Mouse (Mus musculus) embryonic facial prominence, embryonic 11.5 days (tissue): Measurements from ENCODE around the gene Nebl. TPM values are rescaled to one million over a fixed set of nuclear protein-coding genes. Genes with fewer than 3 reads are reported as not detected.

Source experiments
- ATAC-seq: fragments of 200-750 bp; cut with Nextera tagmentation; replicated peaks from 2 replicates; pipeline ENCODE4 v1.8.0; 2017; ENCODE audit warnings: low read depth; ENCODE audit not compliant: insufficient number of reproducible peaks, low FRiP score, low TSS enrichment
- DNase-seq: peaks from one replicate; pipeline ENCODE4 v3.0.0-alpha.2; 2015; ENCODE audit warnings: low spot score
- H3K27ac ChIP-seq: fragments of 300-500 bp; sonication (generic); replicated peaks from 2 replicates; pipeline ENCODE4 v1.5.1; 2014; ENCODE audit warnings: mild to moderate bottlenecking, low read depth, low read length, control low read depth
- H3K27me3 ChIP-seq: fragments of 300-500 bp; sonication (generic); 2 replicates; pipeline ENCODE4 v1.6.1; 2014; ENCODE audit warnings: mild to moderate bottlenecking, low read length, moderate library complexity, mixed read lengths; ENCODE audit not compliant: control insufficient read depth, insufficient read depth
- H3K36me3 ChIP-seq: fragments of 300-500 bp; sonication (generic); replicated peaks from 2 replicates; pipeline ENCODE4 v1.6.1; 2014; ENCODE audit warnings: low read depth, mild to moderate bottlenecking, low read length, moderate library complexity, mixed read lengths; ENCODE audit not compliant: control insufficient read depth, insufficient read depth
- H3K4me1 ChIP-seq: fragments of 300-500 bp; sonication (generic); 2 replicates; pipeline ENCODE4 v1.6.1; 2014; ENCODE audit warnings: low read length, mixed read lengths; ENCODE audit not compliant: control insufficient read depth, insufficient read depth
- H3K4me2 ChIP-seq: fragments of 300-500 bp; sonication (generic); 2 replicates; pipeline ENCODE4 v1.6.1; 2014; ENCODE audit warnings: low read depth, mild to moderate bottlenecking, control low read depth, low read length, moderate library complexity
- H3K4me3 ChIP-seq: fragments of 300-500 bp; sonication (generic); 2 replicates; pipeline ENCODE4 v1.5.1; 2014; ENCODE audit warnings: low read depth, low read length, control low read depth
- H3K9ac ChIP-seq: fragments of 300-500 bp; sonication (generic); replicated peaks from 2 replicates; pipeline ENCODE4 v1.6.1; 2014; ENCODE audit warnings: mild to moderate bottlenecking, control low read depth, low read length
- H3K9me3 ChIP-seq: fragments of 300-500 bp; sonication (generic); replicated peaks from 2 replicates; pipeline ENCODE4 v1.6.1; 2016; ENCODE audit warnings: mild to moderate bottlenecking, low read length, inconsistent platforms, mixed read lengths; ENCODE audit not compliant: control insufficient read depth
- WGBS: fragments of 180-500 bp; shearing (Covaris S2); extraction: QIAGEN DNeasy Blood & Tissue Kit; methylation state at CpG from one replicate; pipeline ENCODE4 v1.1.7; 2014; 5-methylcytosine and 5-hydroxymethylcytosine counted together
- polyA plus RNA-seq: library from polyadenylated mRNA; unstranded; fragments of >200 nt; fragmentation: Nextera tagmentation; extraction: Ambion mirVana; gene quantifications from 2 replicates; pipeline ENCODE4 v1.2.1, GENCODE M21; 2014

Gene Nebl
- polyA plus RNA-seq, 1 experiment from 2014 or later: 8.9 TPM

DNA sequence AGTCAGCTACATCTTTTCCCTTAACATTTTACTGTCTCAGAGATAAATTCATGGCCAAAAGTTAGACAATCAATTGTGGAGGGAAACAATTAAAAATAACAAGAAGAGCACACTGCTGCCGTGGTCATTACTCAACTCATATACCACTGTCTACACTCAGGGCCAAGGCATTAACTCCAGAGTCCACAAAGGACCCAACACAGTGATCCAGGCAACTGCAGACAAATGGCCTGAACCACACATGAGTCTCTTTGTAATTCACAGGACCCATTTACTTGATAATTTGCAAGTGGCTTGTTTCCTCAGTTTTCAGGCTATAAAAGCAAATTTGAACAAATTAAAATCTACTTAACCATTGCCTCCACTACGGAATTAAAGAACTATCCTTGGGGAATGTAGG is 130.6 kb downstream of the Nebl start:
- DNase-seq (no peak), ATAC-seq (no peak)
- no peaks in the 10 kb centered on the region for H3K9me3 ChIP-seq
- H3K4me2 ChIP-seq: no peak overlapping the region
- no peak overlapping the region for H3K4me3 ChIP-seq
- no peaks in the 10 kb centered on the region for H3K4me1 ChIP-seq
- H3K27ac ChIP-seq: no peak overlapping the region
- H3K36me3 ChIP-seq: no peaks in the 10 kb centered on the region
- no peak overlapping the region for H3K9ac ChIP-seq
- H3K27me3 ChIP-seq: no peaks in the 10 kb centered on the region
- 79% methylated on average over 2 of the region's 2 CpGs for WGBS

DNA sequence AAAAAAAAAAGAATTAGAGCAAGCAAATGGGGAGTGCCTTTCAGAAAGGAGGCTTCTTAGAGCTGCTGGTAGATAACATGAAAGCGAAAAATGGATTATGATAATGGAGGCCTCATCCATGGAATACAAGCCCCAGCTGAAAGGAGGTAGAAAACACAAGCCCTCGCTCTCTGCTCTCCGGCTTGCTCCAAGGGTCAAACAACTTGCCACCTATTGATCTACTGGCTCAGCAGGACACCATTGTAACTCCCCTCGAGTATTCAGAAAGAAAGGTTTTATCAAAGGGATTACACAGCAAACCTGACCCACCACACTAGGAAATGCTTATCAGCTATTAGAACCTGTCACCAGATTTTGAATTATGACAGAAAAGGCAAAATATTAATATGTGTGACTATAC is 131.4 kb downstream of the Nebl start:
- ATAC-seq (no peak), DNase-seq (no peak)
- Histone ChIP-seq H3K27ac (no peak overlapping the region), H3K9ac (no peak overlapping the region), H3K4me2 (no peak overlapping the region), H3K4me1 (no peaks in the 10 kb centered on the region), H3K9me3 (no peaks in the 10 kb centered on the region), H3K4me3 (no peak overlapping the region), H3K36me3 (no peaks in the 10 kb centered on the region), H3K27me3 (no peaks in the 10 kb centered on the region)
- WGBS: 58% methylated on average over 4 of the region's 4 CpGs

DNA sequence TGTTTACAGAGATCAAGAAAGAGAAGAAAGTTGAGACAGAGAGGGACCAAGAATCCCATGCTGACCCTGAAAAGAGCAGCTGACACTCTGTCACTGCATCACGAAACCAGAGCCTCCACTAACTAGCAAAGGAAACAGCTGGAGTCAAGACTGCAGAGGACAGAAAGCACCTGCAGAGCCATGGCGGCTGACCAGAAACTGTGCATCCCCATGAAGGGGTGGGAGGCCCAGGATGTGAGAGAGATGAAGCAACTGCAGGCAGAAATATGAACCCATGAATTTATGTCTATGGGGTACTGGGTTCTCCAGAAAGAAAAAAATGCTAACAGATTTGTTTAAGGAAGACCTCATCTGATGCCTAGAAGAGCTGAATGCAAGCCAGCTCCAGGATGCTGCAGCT is 133.3 kb downstream of the Nebl start:
- Histone ChIP-seq H3K36me3 (no peaks in the 10 kb centered on the region), H3K9ac (no peak overlapping the region), H3K9me3 (no peaks in the 10 kb centered on the region), H3K27me3 (no peaks in the 10 kb centered on the region), H3K4me2 (no peak overlapping the region), H3K4me1 (no peaks in the 10 kb centered on the region), H3K27ac (no peak overlapping the region), H3K4me3 (no peak overlapping the region)
- ATAC-seq (no peak), DNase-seq (no peak)
- 42% methylated on average over 2 of the region's 2 CpGs for WGBS

DNA sequence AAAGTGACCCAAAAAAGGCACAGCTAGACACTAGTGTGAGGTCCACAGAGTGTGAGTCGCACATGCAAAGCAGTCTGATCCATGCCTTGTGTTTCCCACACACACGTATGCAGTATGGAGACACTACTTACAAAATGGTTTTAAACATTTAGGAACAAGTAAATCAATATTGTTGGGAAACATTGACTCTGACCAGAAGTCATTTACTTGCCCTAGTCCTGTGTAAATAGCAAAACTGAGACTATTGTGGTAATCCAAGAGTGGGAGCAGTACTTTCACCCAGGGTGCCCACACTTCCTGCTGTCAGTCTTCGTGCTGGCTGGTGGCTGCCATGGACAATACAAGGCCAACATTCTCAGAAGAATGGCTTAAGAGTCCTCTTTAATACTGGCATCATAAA is 141.6 kb downstream of the Nebl start:
- no peaks in the 10 kb centered on the region for H3K4me1 ChIP-seq
- H3K36me3 ChIP-seq: no peaks in the 10 kb centered on the region
- no peak overlapping the region for H3K4me2 ChIP-seq
- H3K9me3 ChIP-seq: no peaks in the 10 kb centered on the region
- H3K27ac ChIP-seq: no peak overlapping the region
- WGBS: 91% methylated on average over 3 of the region's 3 CpGs
- no peaks in the 10 kb centered on the region for H3K27me3 ChIP-seq
- no peak for DNase-seq
- H3K9ac ChIP-seq: no peak overlapping the region
- no peak overlapping the region for H3K4me3 ChIP-seq
- ATAC-seq: no peak

DNA sequence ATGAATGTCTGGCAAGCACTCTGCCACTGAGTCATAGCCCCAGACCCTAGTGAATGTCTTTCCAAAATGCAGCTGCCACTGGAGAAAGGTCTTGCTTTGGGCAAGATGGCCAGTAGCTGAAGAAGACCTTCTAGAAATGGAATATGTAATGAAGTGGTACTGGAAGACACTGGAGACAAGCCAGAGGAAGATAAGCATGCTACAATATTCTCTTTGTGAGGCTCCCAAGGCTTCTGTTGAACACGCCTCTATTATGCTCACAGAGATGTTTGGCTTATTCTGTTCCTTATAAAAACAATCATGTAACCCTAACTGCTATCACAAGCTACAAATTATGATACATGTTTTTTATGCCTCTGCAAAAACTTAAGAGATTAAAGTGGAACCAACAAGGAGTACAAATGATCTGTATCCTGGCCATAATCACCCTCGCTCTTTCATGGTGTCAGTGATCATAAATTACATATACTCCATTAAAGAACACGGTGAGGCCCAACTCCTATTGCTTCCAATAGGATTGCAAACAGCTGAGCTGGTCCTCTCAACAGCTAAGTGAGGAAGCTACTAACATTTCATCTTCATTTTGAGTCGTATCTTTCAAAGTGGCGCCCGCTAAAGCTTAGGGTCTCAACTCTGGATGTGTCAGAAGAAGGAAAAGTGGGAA is 145.8 kb downstream of the Nebl start:
- H3K36me3 ChIP-seq: no peaks in the 10 kb centered on the region
- no peak for DNase-seq
- no peaks in the 10 kb centered on the region for H3K9me3 ChIP-seq
- 86% methylated on average over 6 of the region's 6 CpGs for WGBS
- H3K4me1 ChIP-seq: no peaks in the 10 kb centered on the region
- H3K4me2 ChIP-seq: no peak overlapping the region
- H3K4me3 ChIP-seq: no peak overlapping the region
- H3K9ac ChIP-seq: no peak overlapping the region
- H3K27me3 ChIP-seq: no peaks in the 10 kb centered on the region
- H3K27ac ChIP-seq: no peak overlapping the region
- ATAC-seq: no peak

DNA sequence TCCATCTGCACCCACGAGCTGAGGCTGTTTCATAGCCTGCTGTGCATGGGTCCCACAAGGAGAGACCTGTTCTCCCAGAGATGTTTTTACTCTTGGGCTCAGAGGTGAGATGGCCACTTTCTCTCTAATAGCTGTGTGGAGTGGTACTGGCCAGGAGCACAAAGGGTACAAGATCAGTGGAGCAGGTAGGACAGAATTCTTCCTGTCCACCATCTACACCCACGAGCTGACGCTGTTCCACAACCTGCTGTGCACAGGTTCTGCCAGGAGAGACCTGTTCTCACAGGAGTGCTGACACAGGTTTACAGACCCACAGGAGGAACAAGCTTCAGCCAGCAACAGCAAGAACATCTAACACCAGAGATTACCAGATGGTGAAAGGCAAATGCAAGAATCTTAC is 155.6 kb downstream of the Nebl start:
- 75% methylated on average over 3 of the region's 3 CpGs for WGBS

DNA sequence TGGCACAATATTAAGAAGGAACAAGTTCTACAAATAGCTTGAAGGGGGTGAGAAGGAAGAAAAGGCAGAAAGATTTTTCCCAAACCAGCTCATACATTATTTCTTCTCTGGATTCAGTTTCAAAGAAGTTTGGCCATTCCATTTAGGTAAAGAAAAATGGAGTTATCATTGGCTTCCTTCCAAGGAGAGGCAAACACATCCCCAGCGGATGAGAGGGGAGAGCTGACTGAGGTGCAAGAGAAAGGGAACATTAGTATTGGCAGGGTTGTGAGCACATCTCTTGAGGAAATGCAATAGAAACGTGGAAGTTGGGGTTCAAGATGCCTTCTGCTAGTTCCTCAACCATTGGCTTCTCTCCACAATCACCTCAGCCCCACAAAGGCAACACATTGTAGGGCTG is 159.5 kb downstream of the Nebl start:
- DNase-seq: no peak
- H3K27ac ChIP-seq: no peak overlapping the region
- H3K4me3 ChIP-seq: no peak overlapping the region
- no peak overlapping the region for H3K4me2 ChIP-seq
- H3K4me1 ChIP-seq: no peaks in the 10 kb centered on the region
- WGBS: 76% methylated on average over 2 of the region's 2 CpGs
- ATAC-seq: no peak
- no peaks in the 10 kb centered on the region for H3K36me3 ChIP-seq
- H3K27me3 ChIP-seq: no peaks in the 10 kb centered on the region
- H3K9me3 ChIP-seq: no peaks in the 10 kb centered on the region
- no peak overlapping the region for H3K9ac ChIP-seq

More for the DNA sequence above, 155.6 kb downstream of the Nebl start:
- Histone ChIP-seq H3K9me3 (no peaks in the 10 kb centered on the region), H3K27ac (no peak overlapping the region), H3K27me3 (no peaks in the 10 kb centered on the region), H3K4me2 (no peak overlapping the region), H3K4me1 (no peaks in the 10 kb centered on the region), H3K9ac (no peak overlapping the region), H3K36me3 (no peaks in the 10 kb centered on the region), H3K4me3 (no peak overlapping the region)
- no peak for ATAC-seq
- DNase-seq: no peak

DNA sequence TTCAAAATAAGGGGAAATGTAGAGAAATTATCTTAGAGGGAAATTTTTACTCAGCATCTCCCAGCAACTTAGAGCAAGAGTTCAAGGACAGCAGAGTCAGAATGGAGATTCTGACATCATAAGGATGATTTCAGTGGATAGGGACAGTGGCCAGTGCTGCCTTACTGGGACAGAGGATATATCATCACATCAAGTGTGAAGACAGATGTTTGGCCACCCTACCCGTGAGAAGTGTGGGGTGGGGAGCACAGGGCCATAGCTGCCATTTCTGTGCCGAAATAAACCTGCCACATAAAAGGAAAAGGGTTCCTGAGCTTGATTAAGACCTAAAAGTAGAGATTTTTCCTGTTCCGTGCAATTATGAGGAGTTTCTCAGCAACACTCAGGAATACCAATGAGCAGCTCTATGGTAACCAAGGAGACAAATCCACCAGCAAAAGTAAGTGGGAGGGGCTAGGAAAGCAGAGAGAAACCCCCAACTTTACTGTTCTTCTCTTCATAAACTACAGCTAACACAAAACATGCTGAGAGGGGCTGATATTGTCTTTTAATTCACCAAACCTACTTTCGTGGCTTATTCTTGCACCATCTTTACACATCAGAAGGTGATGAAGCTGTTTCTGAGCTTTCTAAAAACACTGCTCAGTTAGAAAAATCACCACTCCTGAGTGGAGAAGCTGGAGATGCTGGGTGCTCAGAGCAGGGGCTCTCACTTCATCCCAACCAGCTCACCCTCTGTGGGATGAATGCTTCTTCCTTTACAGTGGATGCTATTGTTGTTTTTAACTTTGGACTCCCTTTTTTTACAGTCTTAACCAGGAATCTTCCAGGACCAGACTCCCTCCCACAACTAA is 172.1 kb downstream of the Nebl start:
- no peak overlapping the region for H3K9ac ChIP-seq
- H3K4me3 ChIP-seq: no peak overlapping the region
- ATAC-seq (no peak), DNase-seq (no peak)
- no peak overlapping the region for H3K4me2 ChIP-seq
- H3K36me3 ChIP-seq: no peaks in the 10 kb centered on the region
- H3K4me1 ChIP-seq: no peaks in the 10 kb centered on the region; the same call in 1 of the 2 replicates
- H3K27ac ChIP-seq: no peak overlapping the region
- no peaks in the 10 kb centered on the region for H3K9me3 ChIP-seq
- WGBS: 75% methylated on average over 4 of the region's 4 CpGs
- H3K27me3 ChIP-seq: no peaks in the 10 kb centered on the region
